Mouse (Mus musculus) limb, embryonic 14.5 days (tissue): ENCODE measurements at regions not wholly inside any gene's neighbourhood (a gene's known extent, or its start where the extent isn't known, plus 50 kb on each side); places are given as distances from the start of the nearest gene placed in this dataset.

Experiments
- ATAC-seq: fragments of 200-750 bp; cut with Nextera tagmentation; 2 replicates; pipeline ENCODE4 v1.8.0; 2017; ENCODE audit warnings: low read depth, moderate number of reproducible peaks, moderate TSS enrichment; ENCODE audit not compliant: low FRiP score
- DNase-seq: peaks from one replicate; pipeline ENCODE4 v3.0.0-alpha.2; 2015; ENCODE audit warnings: low spot score
- H3K27ac ChIP-seq: fragments of 300-500 bp; sonication (generic); replicated peaks from 2 replicates; pipeline ENCODE4 v1.5.1; 2014; ENCODE audit warnings: low read depth, mild to moderate bottlenecking, low read length, moderate library complexity, mixed read lengths
- H3K27me3 ChIP-seq: fragments of 300-500 bp; sonication (generic); 2 replicates; pipeline ENCODE4 v1.6.1; 2014; ENCODE audit warnings: low read length, mixed read lengths; ENCODE audit not compliant: control insufficient read depth, insufficient read depth
- H3K36me3 ChIP-seq: fragments of 300-500 bp; sonication (generic); 2 replicates; pipeline ENCODE4 v1.6.1; 2014; ENCODE audit warnings: mild to moderate bottlenecking, low read length, moderate library complexity, mixed read lengths; ENCODE audit not compliant: control insufficient read depth, insufficient read depth
- H3K4me1 ChIP-seq: fragments of 300-500 bp; sonication (generic); 2 replicates; pipeline ENCODE4 v1.6.1; 2014; ENCODE audit warnings: antibody characterized with exemption, low read length, mixed read lengths; ENCODE audit not compliant: control insufficient read depth, insufficient read depth
- H3K4me2 ChIP-seq: fragments of 300-500 bp; sonication (generic); replicated peaks from 2 replicates; pipeline ENCODE4 v1.6.1; 2014; ENCODE audit warnings: low read depth, mild to moderate bottlenecking, low read length, moderate library complexity; ENCODE audit not compliant: severe bottlenecking
- H3K4me3 ChIP-seq: fragments of 300-500 bp; sonication (generic); replicated peaks from 2 replicates; pipeline ENCODE4 v1.5.1; 2014; ENCODE audit warnings: low read length
- H3K9ac ChIP-seq: fragments of 300-500 bp; sonication (generic); 2 replicates; pipeline ENCODE4 v1.6.1; 2014; ENCODE audit warnings: mild to moderate bottlenecking, low read depth, low read length, moderate library complexity; ENCODE audit not compliant: severe bottlenecking
- H3K9me3 ChIP-seq: fragments of 300-500 bp; sonication (generic); 2 replicates; pipeline ENCODE4 v1.6.1; 2016; ENCODE audit warnings: low read length; ENCODE audit not compliant: control insufficient read depth
- POLR2A ChIP-seq: fragments of 200-500 bp; IDR thresholded peaks from 2 replicates; pipeline ENCODE4 v1.8.0; 2012; ENCODE audit warnings: inconsistent platforms, mild to moderate bottlenecking, moderate library complexity, borderline replicate concordance; ENCODE audit not compliant: insufficient read depth, insufficient read length; ENCODE audit errors: extremely low read depth
- WGBS: fragments of 180-500 bp; shearing (Covaris S2); extraction: QIAGEN DNeasy Blood & Tissue Kit; methylation state at CpG from one replicate; pipeline ENCODE4 v1.1.7; 2014; 5-methylcytosine and 5-hydroxymethylcytosine counted together

DNA sequence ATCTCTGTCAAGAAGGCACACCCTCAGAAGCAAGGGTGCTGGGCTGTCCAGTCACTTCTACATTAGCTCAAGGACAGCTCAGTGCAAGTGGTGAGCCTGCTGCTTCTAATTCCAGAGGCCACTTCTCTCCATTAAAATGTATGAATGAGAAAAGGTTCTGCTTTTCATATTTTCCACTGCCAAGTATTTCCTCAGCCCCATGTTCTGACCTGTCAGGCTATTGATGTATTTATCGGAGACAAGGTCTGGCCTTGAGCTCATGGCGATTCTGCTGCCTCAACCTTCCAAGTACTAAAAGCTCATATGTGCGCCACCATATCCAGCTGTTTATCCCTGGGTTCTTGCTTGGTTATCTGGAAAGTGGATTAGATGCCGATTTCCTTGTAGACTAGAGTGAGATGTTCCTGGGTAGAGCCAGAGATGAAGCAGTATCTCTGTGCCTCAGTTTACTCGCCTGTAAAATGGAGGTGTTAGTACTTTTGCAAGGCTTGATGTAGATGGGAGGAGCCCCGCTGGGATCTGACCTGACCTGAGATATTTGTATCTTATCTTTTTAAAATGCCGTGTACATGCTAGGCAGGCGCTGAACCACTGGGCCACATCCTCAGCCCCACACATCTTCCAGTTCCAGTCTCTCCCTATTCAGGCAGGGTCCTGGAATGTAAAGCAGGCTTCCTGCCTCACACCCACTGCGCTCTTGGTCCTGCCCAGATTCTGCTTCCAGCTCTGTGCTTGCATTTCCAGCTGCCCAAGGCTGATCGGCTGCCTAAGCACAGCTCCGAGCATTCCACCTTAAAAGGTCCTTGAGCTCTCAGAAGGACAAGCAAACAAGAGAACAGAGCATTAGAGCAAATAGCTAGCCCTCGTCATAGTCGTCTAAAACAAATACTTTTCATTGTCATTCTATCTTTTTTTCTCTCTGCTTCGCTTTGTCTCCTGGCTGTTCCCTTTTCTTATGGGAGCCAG is 161.0 kb downstream of the Rab11fip4 start:
- no peaks in the 10 kb centered on the region for H3K4me1 ChIP-seq
- no peak overlapping the region for H3K9ac ChIP-seq
- ATAC-seq (no peak), DNase-seq (no peak)
- no peak overlapping the region for H3K4me2 ChIP-seq
- WGBS, result 76% methylated on average over 14 of the region's 14 CpGs
- H3K36me3 ChIP-seq, result no peaks in the 10 kb centered on the region
- no peak for TF ChIP-seq POLR2A
- H3K9me3 ChIP-seq, result no peaks in the 10 kb centered on the region
- H3K27ac ChIP-seq, result no peak overlapping the region
- H3K4me3 ChIP-seq, result no peak overlapping the region
- H3K27me3 ChIP-seq, result no peaks in the 10 kb centered on the region

DNA sequence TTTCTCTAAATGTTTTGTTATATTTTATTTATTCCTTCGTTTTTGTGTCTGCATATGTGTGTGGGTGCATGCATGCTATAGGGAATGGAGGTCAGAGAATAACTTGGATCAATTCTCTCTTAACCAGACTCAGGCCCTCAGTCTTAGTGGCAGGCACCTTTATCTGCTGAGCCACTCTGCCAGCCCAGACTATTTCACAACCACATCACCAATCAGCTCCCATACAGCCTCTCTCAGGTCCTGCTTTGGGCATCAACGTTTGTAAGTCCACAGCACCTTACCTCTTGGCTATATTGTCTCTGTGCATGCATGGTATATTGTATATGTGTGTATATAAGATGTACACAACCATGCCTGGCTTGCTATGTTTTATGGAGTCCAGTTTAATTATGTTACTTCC is 159.9 kb downstream of the Rab11fip4 start:
- ATAC-seq, result no peak
- no peak overlapping the region for H3K9ac ChIP-seq
- no peak for DNase-seq
- TF ChIP-seq POLR2A, result no peak
- H3K36me3 ChIP-seq, result no peaks in the 10 kb centered on the region
- no peak overlapping the region for H3K27ac ChIP-seq
- no peaks in the 10 kb centered on the region for H3K9me3 ChIP-seq
- WGBS, result 63% methylated on average over 2 of the region's 2 CpGs
- H3K4me1 ChIP-seq, result no peaks in the 10 kb centered on the region
- H3K4me3 ChIP-seq, result no peak overlapping the region
- no peaks in the 10 kb centered on the region for H3K27me3 ChIP-seq
- H3K4me2 ChIP-seq, result no peak overlapping the region

DNA sequence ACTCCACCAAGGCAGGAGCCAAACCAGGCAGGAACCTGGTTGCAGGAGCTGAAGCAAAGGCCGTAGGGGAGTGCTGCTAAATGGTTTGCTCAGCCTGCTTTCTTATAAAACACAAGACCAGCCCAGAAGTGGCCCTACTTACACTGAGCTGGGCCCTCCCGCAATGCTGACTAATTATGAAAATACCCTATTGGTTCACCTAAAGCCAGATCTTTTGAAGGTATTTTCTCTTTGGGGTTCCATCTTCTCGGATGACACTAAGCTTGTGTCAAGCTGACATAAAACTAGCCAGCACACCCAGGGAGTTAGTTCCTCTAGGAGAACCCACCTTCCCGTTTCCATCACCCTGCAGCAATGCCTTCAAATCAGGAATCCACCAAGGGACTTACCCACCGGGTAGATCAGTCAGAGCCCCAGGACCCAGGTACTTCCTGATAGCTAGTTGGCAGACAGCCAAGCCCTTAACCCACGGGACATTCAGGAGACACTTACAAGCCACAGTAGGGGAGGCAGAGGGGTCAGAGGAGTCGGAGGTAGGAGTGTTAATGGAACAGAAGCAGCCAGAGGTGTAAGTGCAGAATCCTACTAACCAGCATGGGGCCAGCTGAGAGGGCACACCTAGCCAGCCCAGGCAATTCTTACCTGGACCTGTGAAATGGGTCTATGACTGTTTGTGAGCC is 158.9 kb downstream of the Rab11fip4 start:
- H3K9ac ChIP-seq, result no peak overlapping the region
- H3K4me3 ChIP-seq, result no peak overlapping the region
- no peaks in the 10 kb centered on the region for H3K27me3 ChIP-seq
- 58% methylated on average over 7 of the region's 7 CpGs for WGBS
- H3K4me2 ChIP-seq, result no peak overlapping the region
- no peaks in the 10 kb centered on the region for H3K36me3 ChIP-seq
- no peak for TF ChIP-seq POLR2A
- no peaks in the 10 kb centered on the region for H3K9me3 ChIP-seq
- no peak for DNase-seq
- no peak overlapping the region for H3K27ac ChIP-seq
- no peak for ATAC-seq
- no peaks in the 10 kb centered on the region for H3K4me1 ChIP-seq

DNA sequence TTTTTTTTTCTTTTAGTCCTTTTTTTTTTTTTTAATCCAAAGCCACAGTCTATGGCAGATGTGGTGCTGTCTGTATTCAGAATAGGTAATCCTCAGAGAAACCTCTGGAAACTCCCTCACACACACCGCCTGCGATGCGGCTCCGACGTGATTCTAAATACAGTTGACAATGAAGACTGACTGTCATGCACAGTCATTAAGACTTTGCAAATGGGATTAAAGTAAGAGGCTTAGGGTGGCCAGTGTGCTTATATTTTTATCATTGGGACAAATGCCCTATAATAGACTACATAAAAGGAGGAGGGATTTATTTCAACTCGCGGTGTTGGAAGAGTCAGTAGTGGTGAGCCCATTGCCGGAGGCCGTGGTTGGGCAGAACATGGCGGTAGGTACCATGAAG is 158.1 kb downstream of the Rab11fip4 start:
- no peak overlapping the region for H3K9ac ChIP-seq
- ATAC-seq (no peak), DNase-seq (no peak)
- H3K27me3 ChIP-seq, result no peaks in the 10 kb centered on the region
- no peak for TF ChIP-seq POLR2A
- H3K4me3 ChIP-seq, result no peak overlapping the region
- H3K4me2 ChIP-seq, result no peak overlapping the region
- H3K4me1 ChIP-seq, result no peaks in the 10 kb centered on the region
- H3K27ac ChIP-seq, result no peak overlapping the region
- no peaks in the 10 kb centered on the region for H3K36me3 ChIP-seq
- 97% methylated on average over 10 of the region's 10 CpGs for WGBS
- H3K9me3 ChIP-seq, result no peaks in the 10 kb centered on the region

DNA sequence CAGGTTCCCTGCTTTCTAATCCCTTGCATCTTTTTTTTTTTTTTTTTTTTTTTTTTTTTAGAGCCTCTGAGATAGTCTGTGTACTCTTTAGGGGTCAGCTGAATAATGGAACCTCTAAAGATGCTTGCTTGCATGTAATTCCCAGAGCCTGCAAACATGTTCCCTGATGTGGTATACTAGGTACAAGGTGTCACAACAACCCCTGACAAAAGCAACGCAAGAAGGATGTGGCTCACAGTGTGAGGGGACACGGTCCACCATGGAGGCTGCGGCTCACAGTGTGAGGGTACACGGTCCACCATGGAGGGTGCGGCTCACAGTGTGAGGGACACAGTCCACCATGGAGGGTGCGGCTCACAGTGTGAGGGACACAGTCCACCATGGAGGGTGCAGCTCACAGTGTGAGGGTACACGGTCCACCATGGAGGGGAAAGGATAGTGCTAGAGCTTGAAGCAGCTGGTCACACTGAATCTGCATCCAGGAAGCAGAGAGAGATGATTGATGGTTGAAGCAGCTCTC is 157.7 kb downstream of the Rab11fip4 start:
- H3K27ac ChIP-seq, result no peak overlapping the region
- H3K4me1 ChIP-seq, result no peaks in the 10 kb centered on the region
- no peaks in the 10 kb centered on the region for H3K36me3 ChIP-seq
- no peak overlapping the region for H3K4me3 ChIP-seq
- no peak overlapping the region for H3K4me2 ChIP-seq
- ATAC-seq (no peak), DNase-seq (no peak)
- no peak for TF ChIP-seq POLR2A
- H3K9me3 ChIP-seq, result no peaks in the 10 kb centered on the region
- H3K27me3 ChIP-seq, result no peaks in the 10 kb centered on the region
- no peak overlapping the region for H3K9ac ChIP-seq
- WGBS, result 96% methylated on average over 7 of the region's 7 CpGs
